Mouse (Mus musculus) myocyte (in vitro differentiated cells): ENCODE data around the gene Qk. TPM values are rescaled to one million over a fixed set of nuclear protein-coding genes. Genes with fewer than 3 reads are reported as not detected.

Experiments
- H3K27me3 ChIP-seq: one replicate; pipeline ENCODE4 v1.6.1; 2011; ENCODE audit not compliant: control insufficient read depth, insufficient read depth, insufficient read length
- H3K36me3 ChIP-seq: one replicate; pipeline ENCODE4 v1.6.1; 2011; ENCODE audit not compliant: control insufficient read depth, insufficient read depth
- H3K4me2 ChIP-seq: one replicate; pipeline ENCODE4 v1.6.1; 2011; ENCODE audit warnings: low read depth, control low read depth
- H3K4me3 ChIP-seq: one replicate; pipeline ENCODE4 v1.5.1; 2011; ENCODE audit warnings: mild to moderate bottlenecking, control low read depth, moderate library complexity
- H3K79me2 ChIP-seq: one replicate; pipeline ENCODE4 v1.6.1; 2011; ENCODE audit not compliant: control insufficient read depth, insufficient read depth
- H3ac ChIP-seq: one replicate; pipeline ENCODE4 v1.6.1; 2011; ENCODE audit not compliant: control insufficient read depth, insufficient read length
- CEBPB ChIP-seq: IDR thresholded peaks from 2 replicates; pipeline ENCODE4 v1.6.1; 2011; ENCODE audit warnings: mild to moderate bottlenecking, moderate library complexity; ENCODE audit not compliant: poor library complexity, insufficient read depth, severe bottlenecking
- E2F4 ChIP-seq: IDR thresholded peaks from one replicate; pipeline ENCODE4 v1.6.1; 2011; ENCODE audit warnings: mild to moderate bottlenecking, control low read depth, moderate library complexity; ENCODE audit not compliant: insufficient read depth
- MAX ChIP-seq: IDR thresholded peaks from one replicate; pipeline ENCODE4 v1.6.1; 2011; ENCODE audit warnings: low read depth, mild to moderate bottlenecking, control low read depth
- MYOD1 ChIP-seq, 3 experiments: IDR thresholded peaks; one replicate each; pipeline ENCODE4 v1.6.1; 2011; ENCODE audit warnings: control low read depth in 2 of 3, low read depth in 2 of 3, mild to moderate bottlenecking in 2 of 3, moderate library complexity in 1 of 3; ENCODE audit not compliant: insufficient read length in 2 of 3, control insufficient read depth in 1 of 3
- MYOG ChIP-seq, 3 experiments: IDR thresholded peaks; one replicate each; pipeline ENCODE4 v1.6.1; 2011; ENCODE audit warnings: control low read depth in 2 of 3, low read depth in 2 of 3, mild to moderate bottlenecking in 2 of 3; ENCODE audit not compliant: insufficient read length in 2 of 3, control insufficient read depth in 1 of 3, insufficient read depth in 1 of 3
- POLR2A ChIP-seq: IDR thresholded peaks from one replicate; pipeline ENCODE4 v1.6.1; 2011; ENCODE audit warnings: low read depth, mild to moderate bottlenecking, control low read depth, moderate library complexity; ENCODE audit not compliant: insufficient read length
- POLR2AphosphoS2 ChIP-seq: IDR thresholded peaks from one replicate; pipeline ENCODE4 v1.6.1; 2011; ENCODE audit warnings: low read depth, control low read depth; ENCODE audit not compliant: insufficient read length
- REST ChIP-seq: IDR thresholded peaks from one replicate; pipeline ENCODE4 v1.6.1; 2011; ENCODE audit warnings: mild to moderate bottlenecking, control low read depth, moderate library complexity; ENCODE audit not compliant: insufficient read depth, insufficient read length
- SRF ChIP-seq: IDR thresholded peaks from one replicate; pipeline ENCODE4 v1.6.1; 2011; ENCODE audit warnings: low read depth; ENCODE audit not compliant: control insufficient read depth, insufficient read length
- TCF12 ChIP-seq: IDR thresholded peaks from one replicate; pipeline ENCODE4 v1.6.1; 2011; ENCODE audit warnings: mild to moderate bottlenecking, control low read depth; ENCODE audit not compliant: poor library complexity, insufficient read depth, severe bottlenecking
- TCF3 ChIP-seq: IDR thresholded peaks from one replicate; pipeline ENCODE4 v1.6.1; 2011; ENCODE audit warnings: low read depth, control low read depth; ENCODE audit not compliant: insufficient read length
- USF1 ChIP-seq: IDR thresholded peaks from one replicate; pipeline ENCODE4 v1.6.1; 2011; ENCODE audit warnings: low read depth, mild to moderate bottlenecking, control low read depth, moderate library complexity
- polyA plus RNA-seq: library from polyadenylated mRNA; unstranded; fragments of >200 nt; fragmentation: generic; extraction: Trizol; gene quantifications from one replicate; pipeline ENCODE4 v1.2.1, GENCODE M21; 2012; ENCODE audit warnings: missing spikeins

Gene Qk
- polyA plus RNA-seq, 1 experiment: 85.6 TPM

GRCm38 (mm10) chr17:10304001-10304400 is 15.7 kb downstream of the Qk start:
- TF ChIP-seq CEBPB: no peak
- no peak overlapping the region for H3K4me2 ChIP-seq
- no peak overlapping the region for H3K4me3 ChIP-seq

GRCm38 (mm10) chr17:10300968-10301795 is 18.5 kb downstream of the Qk start:
- no peak overlapping the region for H3ac ChIP-seq
- peaks cover 100% of the 10 kb centered on the region for H3K79me2 ChIP-seq
- H3K27me3 ChIP-seq: no peaks in the 10 kb centered on the region
- H3K4me2 ChIP-seq: no peak overlapping the region
- H3K4me3 ChIP-seq: no peak overlapping the region
- H3K36me3 ChIP-seq: no peaks in the 10 kb centered on the region
- no peak for TF ChIP-seq POLR2A
- TF ChIP-seq REST: no peak
- no peak for TF ChIP-seq MYOD1 (IDR thresholded peaks at IDR 0.05; ENCODE audit: control insufficient read depth in 1 of 3, insufficient read length in 2 of 3, low read depth in 2 of 3)
- TF ChIP-seq USF1: no peak
- no peak for TF ChIP-seq MYOG (IDR thresholded peaks at IDR 0.05; ENCODE audit: control insufficient read depth in 1 of 3, insufficient read depth in 1 of 3, insufficient read length in 2 of 3, low read depth in 2 of 3)
- no peak for TF ChIP-seq CEBPB
- no peak for TF ChIP-seq TCF12
- no peak for TF ChIP-seq E2F4
- no peak for TF ChIP-seq TCF3
- no peak for TF ChIP-seq SRF
- no peak for TF ChIP-seq MAX
- TF ChIP-seq POLR2AphosphoS2: no peak

More at GRCm38 (mm10) chr17:10304001-10304400, 15.7 kb downstream of the Qk start:
- no peaks in the 10 kb centered on the region for H3K27me3 ChIP-seq
- no peak overlapping the region for H3ac ChIP-seq
- H3K36me3 ChIP-seq: no peaks in the 10 kb centered on the region
- peaks cover 100% of the 10 kb centered on the region for H3K79me2 ChIP-seq

- Histone ChIP-seq H3K4me2 (no peak overlapping the region), H3K27me3 (no peaks in the 10 kb centered on the region), H3K36me3 (no peaks in the 10 kb centered on the region), H3K79me2 (peaks cover 100% of the 10 kb centered on the region), H3K4me3 (no peak overlapping the region), H3ac (no peak overlapping the region)
- no peak for TF ChIP-seq CEBPB
- no peak for TF ChIP-seq TCF3
- TF ChIP-seq MAX: no peak
- TF ChIP-seq TCF12: no peak
- no peak for TF ChIP-seq REST
- TF ChIP-seq POLR2AphosphoS2: no peak
- TF ChIP-seq USF1: no peak
Measured at GRCm38 (mm10) chr17:10299396-10299795, 20.3 kb downstream of the Qk start.

GRCm38 (mm10) chr17:10292520-10292919 is 27.1 kb downstream of the Qk start:
- Histone ChIP-seq H3K27me3 (no peaks in the 10 kb centered on the region), H3ac (no peak overlapping the region), H3K36me3 (no peaks in the 10 kb centered on the region), H3K79me2 (peaks cover 100% of the 10 kb centered on the region), H3K4me3 (no peak overlapping the region), H3K4me2 (no peak overlapping the region)
- TF ChIP-seq MYOD1 (IDR thresholded peaks at IDR 0.05; ENCODE audit: control insufficient read depth in 1 of 3, insufficient read length in 2 of 3, low read depth in 2 of 3) (no peak), POLR2A (no peak)

GRCm38 (mm10) chr17:10284772-10285171 is 34.9 kb downstream of the Qk start:
- H3ac ChIP-seq: no peak overlapping the region
- no peaks in the 10 kb centered on the region for H3K27me3 ChIP-seq
- TF ChIP-seq POLR2A (no peak), USF1 (no peak), MAX (no peak), E2F4 (no peak), TCF3 (no peak), TCF12 (no peak), CEBPB (no peak), POLR2AphosphoS2 (no peak), SRF (no peak)
- peaks cover 100% of the 10 kb centered on the region for H3K79me2 ChIP-seq
- H3K4me3 ChIP-seq: no peak overlapping the region
- H3K36me3 ChIP-seq: peaks cover 19% of the 10 kb centered on the region
- no peak overlapping the region for H3K4me2 ChIP-seq

GRCm38 (mm10) chr17:10279532-10279931 is 40.1 kb downstream of the Qk start:
- Histone ChIP-seq H3K4me3 (no peak overlapping the region), H3K79me2 (peaks cover 99% of the 10 kb centered on the region), H3ac (no peak overlapping the region), H3K27me3 (no peaks in the 10 kb centered on the region), H3K4me2 (no peak overlapping the region), H3K36me3 (peaks cover 48% of the 10 kb centered on the region)
- TF ChIP-seq TCF12 (no peak), REST (no peak), POLR2A (no peak), E2F4 (no peak), MAX (no peak), SRF (no peak), MYOD1 (IDR thresholded peaks at IDR 0.05; ENCODE audit: control insufficient read depth in 1 of 3, insufficient read length in 2 of 3, low read depth in 2 of 3) (no peak), POLR2AphosphoS2 (no peak), TCF3 (no peak), USF1 (no peak)
